Mouse (Mus musculus): ENCODE data around the gene Akap2. TPM values are rescaled to one million over a fixed set of nuclear protein-coding genes. Genes with fewer than 3 reads are reported as not detected.

The Akap2 gene
- polyA plus RNA-seq, 1 experiment from 2014 or later, result 7.9 TPM

DNA sequence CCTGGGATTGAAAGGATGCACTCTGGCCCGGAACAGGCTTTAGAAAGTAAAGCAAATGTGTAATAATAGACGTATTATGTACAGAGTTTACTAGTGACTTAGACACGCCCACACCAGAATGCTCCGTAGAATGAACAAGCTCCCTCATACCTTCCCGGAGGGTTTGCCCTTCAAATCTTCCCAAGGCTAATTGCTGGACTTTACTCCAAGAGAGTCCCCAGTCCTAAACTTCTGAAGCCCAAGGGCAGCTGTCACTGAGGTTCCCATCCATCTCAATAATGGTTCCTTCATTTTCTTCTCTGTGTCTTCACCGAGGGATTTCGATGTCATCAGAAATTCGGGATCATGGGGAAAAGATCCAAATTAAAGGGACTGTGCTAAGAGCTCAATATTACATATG lies 172.3 kb downstream of the Akap2 start:
- ATAC-seq, result no peak
- Histone ChIP-seq H3K4me2 (no peak overlapping the region), H3K4me1 (peaks cover 9% of the 10 kb centered on the region), H3K27ac (no peak overlapping the region), H3K27me3 (no peaks in the 10 kb centered on the region), H3K4me3 (no peak overlapping the region), H3K36me3 (ENCODE audit: poor library complexity, severe bottlenecking) (no peaks in the 10 kb centered on the region), H3K9me3 (replicated peaks) (no peaks in the 10 kb centered on the region), H3K9ac (no peak overlapping the region)
- WGBS, result 84% methylated on average over 8 of the region's 8 CpGs

DNA sequence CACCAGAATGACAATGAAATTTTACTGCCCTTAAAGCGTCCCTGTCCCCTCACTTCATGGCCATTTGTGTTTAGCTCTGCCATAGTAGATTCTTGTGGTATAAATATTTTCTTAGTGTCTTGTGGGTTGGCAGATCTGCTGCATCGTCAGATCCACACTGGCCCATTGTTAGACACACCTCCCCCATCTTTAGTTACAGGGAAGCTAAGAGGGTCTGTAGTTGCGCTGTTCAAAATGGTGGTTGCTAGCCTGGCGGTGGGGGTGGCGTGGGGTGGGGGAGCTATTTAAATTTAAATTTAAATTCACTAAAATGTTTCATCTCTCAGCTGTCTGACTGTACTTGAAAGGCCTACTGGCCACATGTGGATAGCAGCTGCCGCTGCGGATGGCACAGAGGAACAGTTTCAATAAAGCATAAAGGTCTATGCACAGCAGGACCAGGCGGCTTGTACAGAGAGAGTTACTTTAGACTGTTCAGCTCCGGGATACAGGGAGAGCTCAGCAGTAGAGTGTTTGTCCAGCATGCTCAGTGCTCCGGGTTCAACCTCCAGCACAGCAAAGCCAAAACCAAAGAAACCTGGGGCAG lies 174.6 kb downstream of the Akap2 start:
- WGBS, result 61% methylated on average over 10 of the region's 10 CpGs
- Histone ChIP-seq H3K36me3 (ENCODE audit: poor library complexity, severe bottlenecking) (no peaks in the 10 kb centered on the region), H3K27me3 (no peaks in the 10 kb centered on the region), H3K4me3 (no peak overlapping the region), H3K9ac (no peak overlapping the region), H3K27ac (peak overlapping the region; percentile 37; the same call in 1 of the 2 replicates), H3K4me1 (peaks cover 8% of the 10 kb centered on the region; the same call in 1 of the 2 replicates), H3K9me3 (replicated peaks) (no peaks in the 10 kb centered on the region), H3K4me2 (no peak overlapping the region)
- ATAC-seq, result peak; percentile 80; the same call in 1 of the 2 replicates

DNA sequence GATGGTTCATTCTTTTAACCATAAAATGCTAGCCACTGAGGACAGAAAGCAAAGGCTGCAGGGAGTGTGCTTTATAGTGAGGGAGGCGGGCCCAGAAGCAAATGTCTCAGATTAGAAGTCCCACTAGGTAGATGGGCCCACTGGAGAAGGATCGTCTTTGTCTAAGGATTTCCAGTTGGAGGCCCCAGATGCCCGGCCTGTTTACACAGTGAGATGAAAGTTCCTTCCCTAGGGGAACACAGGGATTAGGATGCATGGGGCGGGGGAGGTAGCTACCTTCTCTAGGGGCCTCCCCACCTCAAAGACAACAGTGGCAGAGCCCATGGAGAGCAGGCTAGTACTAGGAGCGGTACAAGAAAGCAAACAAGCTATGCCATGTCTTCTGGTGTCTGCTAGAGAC lies 177.7 kb downstream of the Akap2 start:
- H3K4me2 ChIP-seq, result no peak overlapping the region
- H3K4me1 ChIP-seq, result peaks cover 9% of the 10 kb centered on the region; the same call in 1 of the 2 replicates
- no peaks in the 10 kb centered on the region for H3K27me3 ChIP-seq
- no peak overlapping the region for H3K9ac ChIP-seq
- WGBS, result 27% methylated on average over 5 of the region's 5 CpGs
- no peak overlapping the region for H3K4me3 ChIP-seq
- H3K9me3 ChIP-seq (replicated peaks), result no peaks in the 10 kb centered on the region
- ATAC-seq, result no peak
- H3K36me3 ChIP-seq (ENCODE audit: poor library complexity, severe bottlenecking), result no peaks in the 10 kb centered on the region
- 0 out of 2 replicates have a peak overlapping the region, but pooled peaks have one; percentile 14 for H3K27ac ChIP-seq

DNA sequence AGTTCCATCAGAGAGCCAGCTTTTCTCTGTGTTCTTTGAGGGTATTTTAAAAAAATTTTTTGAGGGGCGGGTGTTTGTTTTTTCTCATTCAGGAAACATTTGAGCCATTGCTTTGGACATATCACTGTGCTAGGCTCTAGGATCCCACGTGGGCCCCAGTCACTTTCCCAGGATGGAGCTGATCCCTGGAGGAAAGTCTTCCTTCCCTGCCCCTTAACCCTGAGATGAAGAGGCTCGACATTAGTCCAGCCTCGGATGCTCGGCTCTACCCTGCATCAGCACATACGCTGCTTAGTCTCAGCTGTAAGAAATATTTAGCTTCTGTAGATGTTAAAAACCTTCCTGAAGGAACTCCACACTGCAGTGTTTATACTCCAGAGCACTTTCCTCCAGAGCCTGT lies 178.4 kb downstream of the Akap2 start:
- Histone ChIP-seq H3K9ac (no peak overlapping the region), H3K4me2 (no peak overlapping the region), H3K27ac (no peak overlapping the region), H3K36me3 (ENCODE audit: poor library complexity, severe bottlenecking) (no peaks in the 10 kb centered on the region), H3K4me3 (no peak overlapping the region), H3K9me3 (replicated peaks) (no peaks in the 10 kb centered on the region), H3K4me1 (peaks cover 9% of the 10 kb centered on the region; the same call in 1 of the 2 replicates), H3K27me3 (no peaks in the 10 kb centered on the region)
- 68% methylated on average over 6 of the region's 6 CpGs for WGBS
- no peak for ATAC-seq

DNA sequence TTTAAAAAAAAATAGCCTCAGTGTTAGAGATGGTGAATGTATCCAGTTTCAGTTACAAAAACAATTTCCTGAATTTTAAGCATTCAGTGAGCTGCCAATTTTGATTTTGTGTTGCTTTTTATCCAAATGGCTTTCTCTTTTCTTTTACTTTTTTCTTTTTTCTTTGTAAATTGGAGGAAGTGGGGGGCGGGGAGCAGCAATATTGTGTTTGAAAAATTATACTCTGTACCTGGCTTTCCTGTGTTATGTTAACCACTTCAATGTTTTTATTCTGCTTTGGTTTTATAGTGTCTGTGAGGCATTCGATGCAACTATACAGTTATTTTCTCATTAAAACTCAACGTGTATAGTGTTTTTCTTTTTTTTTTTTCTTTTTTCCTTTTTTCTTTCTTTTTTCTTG lies 179.2 kb downstream of the Akap2 start:
- no peak overlapping the region for H3K4me2 ChIP-seq
- H3K36me3 ChIP-seq (ENCODE audit: poor library complexity, severe bottlenecking), result no peaks in the 10 kb centered on the region
- no peak overlapping the region for H3K9ac ChIP-seq
- H3K27me3 ChIP-seq, result no peaks in the 10 kb centered on the region
- no peak overlapping the region for H3K27ac ChIP-seq
- 63% methylated on average over 3 of the region's 3 CpGs for WGBS
- no peak overlapping the region for H3K4me3 ChIP-seq
- no peak for ATAC-seq
- H3K9me3 ChIP-seq (replicated peaks), result no peaks in the 10 kb centered on the region
- peaks cover 9% of the 10 kb centered on the region; the same call in 1 of the 2 replicates for H3K4me1 ChIP-seq

DNA sequence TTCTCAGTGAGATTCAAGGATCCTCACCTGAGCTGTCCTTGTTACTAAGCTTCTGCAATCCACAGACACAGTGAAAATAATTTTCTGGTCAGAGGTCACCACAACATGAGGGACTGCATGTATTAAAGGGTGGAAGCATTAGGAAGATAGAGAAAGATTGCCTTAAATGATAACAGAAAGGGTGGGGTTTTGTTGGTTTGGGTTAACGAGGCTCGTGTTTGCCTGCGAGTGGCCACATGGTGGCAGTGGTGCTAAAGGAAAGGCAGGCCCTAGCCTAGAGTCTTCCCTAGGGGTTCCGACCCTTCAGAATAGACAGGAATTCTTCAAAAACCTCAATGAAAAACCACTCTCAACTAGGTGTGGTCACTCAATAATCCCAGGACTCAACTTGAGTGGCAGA lies 183.8 kb downstream of the Akap2 start:
- peak; percentile 68; the same call in 1 of the 2 replicates for ATAC-seq
- no peaks in the 10 kb centered on the region for H3K27me3 ChIP-seq
- no peak overlapping the region for H3K9ac ChIP-seq
- H3K4me3 ChIP-seq, result no peak overlapping the region
- no peak overlapping the region for H3K4me2 ChIP-seq
- WGBS, result 8% methylated on average over 4 of the region's 4 CpGs
- 0 out of 2 replicates have a peak, but pooled peaks cover 3% of the 10 kb centered on the region for H3K4me1 ChIP-seq
- no peak overlapping the region for H3K27ac ChIP-seq
- no peaks in the 10 kb centered on the region for H3K9me3 ChIP-seq (replicated peaks)
- H3K36me3 ChIP-seq (ENCODE audit: poor library complexity, severe bottlenecking), result no peaks in the 10 kb centered on the region

DNA sequence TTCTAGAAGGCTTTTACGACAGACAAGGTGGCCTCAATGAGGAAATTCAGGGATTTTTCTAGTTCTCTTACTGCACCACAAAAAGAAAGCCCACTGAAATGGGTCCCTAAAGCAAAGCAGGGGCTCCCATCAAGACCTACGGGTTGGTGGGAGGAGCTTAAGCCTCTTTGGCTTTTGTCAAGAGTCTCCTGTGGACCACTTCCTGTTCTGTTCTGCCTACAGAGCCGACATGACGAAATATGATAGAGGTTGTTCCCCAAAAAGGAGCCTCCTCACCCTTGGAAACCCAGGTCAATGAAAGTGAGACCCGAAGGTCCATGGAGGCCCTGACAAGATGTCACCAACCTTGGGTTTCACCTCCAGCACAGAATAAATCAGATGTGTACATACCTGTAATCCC lies 185.2 kb downstream of the Akap2 start:
- Histone ChIP-seq H3K4me2 (no peak overlapping the region), H3K4me1 (no peaks in the 10 kb centered on the region), H3K27me3 (no peaks in the 10 kb centered on the region), H3K4me3 (no peak overlapping the region), H3K9ac (no peak overlapping the region), H3K27ac (no peak overlapping the region), H3K36me3 (ENCODE audit: poor library complexity, severe bottlenecking) (no peaks in the 10 kb centered on the region), H3K9me3 (replicated peaks) (no peaks in the 10 kb centered on the region)
- WGBS, result 88% methylated on average over 5 of the region's 5 CpGs
- no peak for ATAC-seq

DNA sequence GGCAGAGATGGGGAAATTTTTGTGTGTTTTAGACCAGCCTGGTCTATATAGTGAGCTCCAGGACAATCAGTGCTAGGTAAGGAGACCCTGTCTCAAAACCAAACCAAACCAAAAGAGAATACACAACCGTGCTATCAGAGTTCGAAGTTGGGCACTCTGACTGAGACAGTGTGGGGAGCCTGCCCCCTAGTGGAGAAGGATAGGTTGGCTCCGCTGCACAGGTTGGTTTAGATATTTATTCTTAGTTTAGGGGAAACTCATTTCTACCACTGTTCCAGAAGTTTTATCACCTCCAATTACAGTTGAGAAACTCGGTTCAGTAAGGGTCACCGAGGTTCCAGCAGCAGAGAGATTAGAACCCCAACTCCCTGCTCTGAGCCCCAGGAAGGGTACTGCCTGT lies 186.8 kb downstream of the Akap2 start:
- Histone ChIP-seq H3K4me2 (no peak overlapping the region), H3K36me3 (ENCODE audit: poor library complexity, severe bottlenecking) (no peaks in the 10 kb centered on the region), H3K9me3 (replicated peaks) (no peaks in the 10 kb centered on the region), H3K4me3 (no peak overlapping the region), H3K27me3 (no peaks in the 10 kb centered on the region), H3K27ac (no peak overlapping the region), H3K9ac (no peak overlapping the region), H3K4me1 (no peaks in the 10 kb centered on the region)
- 9% methylated on average over 5 of the region's 5 CpGs for WGBS
- ATAC-seq, result peak; percentile 67; the same call in 1 of the 2 replicates

DNA sequence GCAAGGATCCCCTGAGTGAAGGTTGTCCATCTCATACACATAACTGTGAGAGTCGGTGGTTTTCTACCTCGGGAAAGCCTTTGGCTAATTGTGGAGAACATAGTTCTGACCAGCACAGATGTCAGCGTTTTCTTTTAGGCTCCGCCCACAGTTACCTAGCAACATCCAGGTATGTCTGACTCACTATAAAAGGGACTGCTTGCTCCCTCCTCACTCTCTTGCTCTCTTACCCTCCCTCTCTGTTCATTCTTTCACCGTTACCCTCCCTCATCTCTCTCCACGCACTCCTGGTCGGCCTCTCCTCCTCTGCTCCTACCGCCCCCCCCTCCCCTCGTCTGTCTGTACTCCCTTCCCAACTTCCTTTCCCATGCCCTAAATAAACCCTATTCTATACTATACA lies 187.2 kb downstream of the Akap2 start:
- 25% methylated on average over 9 of the region's 9 CpGs for WGBS
- ATAC-seq, result peak; percentile 13; the same call in 1 of the 2 replicates
- Histone ChIP-seq H3K27me3 (no peaks in the 10 kb centered on the region), H3K4me3 (no peak overlapping the region), H3K27ac (no peak overlapping the region), H3K9ac (no peak overlapping the region), H3K9me3 (replicated peaks) (no peaks in the 10 kb centered on the region), H3K4me2 (no peak overlapping the region), H3K36me3 (ENCODE audit: poor library complexity, severe bottlenecking) (no peaks in the 10 kb centered on the region), H3K4me1 (no peaks in the 10 kb centered on the region)

DNA sequence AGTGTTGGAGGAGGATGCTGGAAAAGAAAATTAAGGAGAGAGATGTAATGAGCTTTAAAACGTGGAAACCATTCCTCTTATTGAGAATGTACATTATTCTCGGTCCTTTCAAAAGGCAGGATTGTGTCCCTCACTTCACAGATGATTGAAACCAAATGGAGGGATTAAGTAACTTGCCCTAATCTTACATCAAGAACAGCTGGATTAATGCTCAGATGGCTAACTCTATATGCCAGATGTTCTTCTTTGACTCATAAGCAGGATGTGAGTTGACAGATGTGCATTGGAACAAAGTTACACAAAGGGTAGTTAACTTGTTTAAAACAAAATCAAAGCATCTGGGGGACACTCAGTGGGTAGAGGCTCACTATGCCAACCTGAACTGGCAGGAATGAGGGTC lies 189.3 kb downstream of the Akap2 start:
- 10% methylated on average over 2 of the region's 2 CpGs for WGBS
- Histone ChIP-seq H3K4me3 (no peak overlapping the region), H3K9ac (no peak overlapping the region), H3K4me1 (no peaks in the 10 kb centered on the region), H3K27me3 (no peaks in the 10 kb centered on the region), H3K27ac (no peak overlapping the region), H3K36me3 (ENCODE audit: poor library complexity, severe bottlenecking) (no peaks in the 10 kb centered on the region), H3K9me3 (replicated peaks) (no peaks in the 10 kb centered on the region), H3K4me2 (no peak overlapping the region)
- no peak for ATAC-seq

DNA sequence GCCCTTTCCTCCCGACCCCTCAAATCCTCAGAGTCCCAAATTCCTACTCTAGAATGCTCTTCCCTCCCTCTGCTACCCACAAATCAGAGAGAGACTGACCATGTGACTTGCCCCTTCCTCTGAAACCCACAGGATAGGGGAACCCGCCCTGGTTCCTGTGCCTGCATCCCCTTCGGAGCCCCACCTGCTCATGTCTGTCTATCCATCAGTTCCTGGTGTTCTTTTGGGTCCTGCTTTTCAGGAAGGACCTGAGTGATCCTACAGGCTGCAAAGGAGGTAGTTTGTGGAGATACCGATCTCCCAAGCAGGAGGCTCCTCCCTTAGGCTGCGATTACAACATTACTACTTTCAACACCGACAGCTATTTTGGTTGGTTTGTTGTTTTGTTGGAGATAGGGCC lies 191.4 kb downstream of the Akap2 start:
- Histone ChIP-seq H3K9me3 (replicated peaks) (no peaks in the 10 kb centered on the region), H3K9ac (no peak overlapping the region), H3K4me2 (no peak overlapping the region), H3K36me3 (ENCODE audit: poor library complexity, severe bottlenecking) (no peaks in the 10 kb centered on the region), H3K27ac (no peak overlapping the region), H3K4me1 (no peaks in the 10 kb centered on the region), H3K4me3 (no peak overlapping the region), H3K27me3 (no peaks in the 10 kb centered on the region)
- ATAC-seq, result no peak
- WGBS, result 92% methylated on average over 6 of the region's 6 CpGs

DNA sequence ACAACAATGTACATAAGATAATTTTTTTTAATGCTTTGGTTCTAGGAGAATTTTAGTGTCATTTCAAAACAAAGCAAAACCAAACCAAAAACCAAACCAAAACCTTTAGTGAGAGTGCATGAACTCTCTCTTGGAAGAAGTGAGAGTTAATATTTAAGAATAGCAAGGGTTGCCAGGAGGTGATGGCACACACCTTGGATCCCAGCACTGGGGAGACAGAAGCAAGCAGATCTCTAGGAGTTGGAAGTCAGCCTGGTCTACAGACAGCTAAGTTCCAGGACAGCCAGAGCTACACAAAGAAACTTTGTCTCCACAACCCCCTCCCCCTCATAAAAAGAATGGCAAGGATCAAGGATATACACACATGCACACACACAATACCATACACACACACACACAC lies 195.6 kb downstream of the Akap2 start:
- H3K4me1 ChIP-seq, result peaks cover 12% of the 10 kb centered on the region; the same call in 1 of the 2 replicates
- no peaks in the 10 kb centered on the region for H3K9me3 ChIP-seq (replicated peaks)
- no peak overlapping the region for H3K9ac ChIP-seq
- no peak overlapping the region for H3K4me2 ChIP-seq
- no peak overlapping the region for H3K4me3 ChIP-seq
- no peak overlapping the region for H3K27ac ChIP-seq
- H3K36me3 ChIP-seq (ENCODE audit: poor library complexity, severe bottlenecking), result no peaks in the 10 kb centered on the region
- H3K27me3 ChIP-seq, result peaks cover 4% of the 10 kb centered on the region; the same call in 1 of the 2 replicates
- no peak for ATAC-seq
